Mouse (Mus musculus): Measurements from ENCODE around the gene Gm6899. TPM values are rescaled to one million over a fixed set of nuclear protein-coding genes. Genes with fewer than 3 reads are reported as not detected.

Gene Gm6899
- polyA plus RNA-seq, 1 experiment from 2014 or later: not detected

Other genes starting within 250 kb of the Gm6899 start
- 25.9 and 28.9 TPM in 2 replicates for gene Fancl, start 207.1 kb upstream of the Gm6899 start, polyA plus RNA-seq (2016; fragmentation: Nextera tagmentation; extraction: Ambion mirVana)
- gene Vrk2, start 758 bp downstream of the Gm6899 start, polyA plus RNA-seq (2016; fragmentation: Nextera tagmentation; extraction: Ambion mirVana): 26.5 and 26.7 TPM in 2 replicates